Mouse (Mus musculus): ENCODE measurements around the gene Upk1b. TPM values are rescaled to one million over a fixed set of nuclear protein-coding genes. Genes with fewer than 3 reads are reported as not detected.
A peak's percentile ranks its signal among the peaks of the same experiment; 100 is the strongest.
"Not testable (repeated sequence)": the region's sequence is repeated elsewhere in the genome, so short reads cannot be mapped to it uniquely, and the experiment has no call there.

Gene Upk1b
- 1 to 10 TPM in 1 of 2 experiments, under 1 TPM in 1; 0.97 to 1.4 TPM for total RNA-seq (2021)
- long read RNA-seq, experiment 1: 0 reads
- long read RNA-seq, experiment 2, partial matches to known transcripts: 0 of 4 reads
- long read RNA-seq, experiment 2, other reads (novel, unspliced or antisense): 3 of 4 reads

- no peak for DNase-seq (ENCODE audit: low spot score in 2 of 2)
- intact Hi-C loops (cut with DNase I): no loop called here
Measured at GRCm38 (mm10) chr16:38800091-38800490, at the start of gene Upk1b. Gene Upk1b (minus strand): TSS chr16:38800328.

GRCm38 (mm10) chr16:38828649-38829048 is 28.5 kb upstream of the Upk1b start, which contains the start of gene 4930435E12Rik:
Gene 4930435E12Rik (minus strand): TSS chr16:38828749.
- intact Hi-C loops (cut with DNase I): no loop called here
- no peak for DNase-seq (ENCODE audit: low spot score in 2 of 2)

DNA sequence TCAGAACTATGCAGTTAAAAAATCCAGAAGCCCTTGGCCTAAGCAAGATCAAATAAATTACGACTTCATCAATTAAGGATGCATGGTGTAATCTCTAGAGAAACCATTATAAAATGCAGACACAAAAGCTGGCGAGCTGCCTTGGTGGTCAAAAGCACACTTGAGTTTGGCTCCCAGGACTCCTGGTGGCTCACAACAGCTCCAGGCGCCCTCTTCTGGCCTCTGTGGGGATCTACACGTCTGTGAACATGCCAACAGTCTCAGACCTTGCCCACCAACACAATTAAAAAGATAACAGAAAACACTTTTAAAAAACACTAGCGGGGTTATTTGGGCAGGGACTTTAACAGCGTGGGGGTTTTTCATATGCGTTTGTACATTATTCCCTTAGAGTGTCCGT is 12.4 kb upstream of the Upk1b start:
- intact Hi-C loops (cut with DNase I): loop anchor here (10.0 kb wide), 3 partner anchors 68 to 278 kb away; partner anchors contain the start of gene B4galt4
- DNase-seq (ENCODE audit: low spot score in 2 of 2): peak; percentile 77 to 83

- no peak for DNase-seq (ENCODE audit: low spot score in 2 of 2)
- intact Hi-C loops (cut with DNase I): loop anchor here (10.0 kb wide), 3 partner anchors 65 to 275 kb away; partner anchors contain the start of gene B4galt4
Measured at GRCm38 (mm10) chr16:38810196-38810595, 10.1 kb upstream of the Upk1b start.

GRCm38 (mm10) chr16:38807796-38808195 is 7.7 kb upstream of the Upk1b start:
- intact Hi-C loops (cut with DNase I); DNase-seq (ENCODE audit: low spot score in 2 of 2): not testable (repeated sequence)

DNA sequence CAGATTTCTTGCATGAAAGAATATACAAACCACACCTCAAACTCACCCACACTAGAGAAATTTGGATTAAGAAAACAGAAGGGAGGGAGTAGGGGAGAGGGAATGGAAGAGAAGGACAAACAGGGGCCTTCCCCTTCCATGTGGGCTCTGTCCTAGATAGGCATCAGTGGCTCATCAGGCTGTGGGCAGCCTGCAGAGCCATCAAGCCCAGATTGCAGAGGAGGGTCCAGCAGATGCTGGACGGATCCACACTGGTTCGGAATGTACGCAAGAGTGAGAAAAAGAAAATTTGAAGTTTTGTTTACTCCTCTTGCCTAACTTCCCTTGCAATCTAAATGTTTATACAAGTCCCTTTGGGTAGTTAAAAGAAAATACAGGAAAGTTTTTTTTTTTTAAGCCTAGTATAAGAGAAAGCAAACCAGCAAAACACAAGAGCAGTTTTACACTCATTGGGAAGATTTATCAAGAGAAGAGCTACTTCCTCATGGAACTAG is 1.1 kb downstream of the Upk1b start:
- DNase-seq (ENCODE audit: low spot score in 2 of 2): no peak
- intact Hi-C loops (cut with DNase I): no loop called here

- intact Hi-C loops (cut with DNase I): no loop called here
- no peak for DNase-seq (ENCODE audit: low spot score in 2 of 2)
Measured at GRCm38 (mm10) chr16:38793120-38793519, 7.0 kb downstream of the Upk1b start.

DNA sequence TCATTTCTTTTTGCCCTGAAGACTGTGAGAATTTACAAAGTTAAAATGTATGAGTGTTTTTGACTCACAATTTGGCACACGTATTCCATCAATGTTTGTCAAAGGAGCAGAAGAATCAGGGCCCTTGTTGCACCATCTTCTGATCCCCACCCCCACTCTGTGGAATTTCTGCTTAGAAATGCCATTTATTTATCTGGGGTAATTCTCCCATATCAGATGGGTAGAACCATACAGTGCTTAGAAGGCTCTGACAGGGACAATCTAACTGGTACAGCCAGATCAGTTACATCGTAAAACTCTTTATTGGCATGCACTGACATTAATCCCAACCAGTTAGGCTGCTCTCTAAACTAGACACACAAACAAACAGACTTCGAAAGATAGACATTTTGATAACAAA is 10.2 kb downstream of the Upk1b start:
- intact Hi-C loops (cut with DNase I): no loop called here
- DNase-seq (ENCODE audit: low spot score in 2 of 2): no peak

GRCm38 (mm10) chr16:38789016-38789415 is 11.1 kb downstream of the Upk1b start:
- intact Hi-C loops (cut with DNase I): no loop called here
- no peak for DNase-seq (ENCODE audit: low spot score in 2 of 2)

- no peak for DNase-seq (ENCODE audit: low spot score in 2 of 2)
- intact Hi-C loops (cut with DNase I): no loop called here
Measured at GRCm38 (mm10) chr16:38785301-38785700, 14.8 kb downstream of the Upk1b start.

DNA sequence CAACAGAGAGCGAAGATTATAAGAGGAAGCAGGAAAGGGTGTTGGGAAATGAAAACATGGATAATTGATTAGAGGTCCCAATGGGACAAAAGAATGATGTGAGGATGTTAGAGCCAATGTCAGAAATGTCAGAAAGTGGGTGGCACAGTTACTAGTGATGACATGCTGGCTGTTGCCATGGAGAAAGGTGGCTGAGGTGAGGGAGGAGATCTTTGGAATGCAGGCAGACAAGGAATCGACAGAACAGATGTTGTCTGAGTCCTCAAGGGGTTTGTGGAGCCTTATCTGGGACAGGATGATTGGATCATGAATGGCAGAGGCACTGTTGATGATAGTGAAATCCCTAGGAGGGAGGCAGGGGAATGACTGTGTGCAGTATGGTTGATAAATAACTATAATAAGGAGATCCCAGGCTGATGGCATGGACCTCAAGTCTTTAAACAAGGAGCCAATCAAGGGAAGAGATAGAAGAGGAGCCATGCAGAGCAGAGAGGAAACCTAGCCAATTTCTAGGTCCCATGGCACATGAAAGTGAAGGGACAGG is 17.5 kb downstream of the Upk1b start:
- intact Hi-C loops (cut with DNase I): no loop called here
- no peak for DNase-seq (ENCODE audit: low spot score in 2 of 2)

GRCm38 (mm10) chr16:38781946-38782345 is 18.2 kb downstream of the Upk1b start:
- no peak for DNase-seq (ENCODE audit: low spot score in 2 of 2)
- intact Hi-C loops (cut with DNase I): no loop called here

- no peak for DNase-seq (ENCODE audit: low spot score in 2 of 2)
- intact Hi-C loops (cut with DNase I): no loop called here
Measured at GRCm38 (mm10) chr16:38780960-38781572, 19.1 kb downstream of the Upk1b start.

GRCm38 (mm10) chr16:38776342-38776741 is 23.8 kb downstream of the Upk1b start:
- no peak for DNase-seq (ENCODE audit: low spot score in 2 of 2)
- intact Hi-C loops (cut with DNase I): no loop called here

GRCm38 (mm10) chr16:38774964-38775746 is 25.0 kb downstream of the Upk1b start:
- intact Hi-C loops (cut with DNase I): no loop called here
- DNase-seq (ENCODE audit: low spot score in 2 of 2): no peak

DNA sequence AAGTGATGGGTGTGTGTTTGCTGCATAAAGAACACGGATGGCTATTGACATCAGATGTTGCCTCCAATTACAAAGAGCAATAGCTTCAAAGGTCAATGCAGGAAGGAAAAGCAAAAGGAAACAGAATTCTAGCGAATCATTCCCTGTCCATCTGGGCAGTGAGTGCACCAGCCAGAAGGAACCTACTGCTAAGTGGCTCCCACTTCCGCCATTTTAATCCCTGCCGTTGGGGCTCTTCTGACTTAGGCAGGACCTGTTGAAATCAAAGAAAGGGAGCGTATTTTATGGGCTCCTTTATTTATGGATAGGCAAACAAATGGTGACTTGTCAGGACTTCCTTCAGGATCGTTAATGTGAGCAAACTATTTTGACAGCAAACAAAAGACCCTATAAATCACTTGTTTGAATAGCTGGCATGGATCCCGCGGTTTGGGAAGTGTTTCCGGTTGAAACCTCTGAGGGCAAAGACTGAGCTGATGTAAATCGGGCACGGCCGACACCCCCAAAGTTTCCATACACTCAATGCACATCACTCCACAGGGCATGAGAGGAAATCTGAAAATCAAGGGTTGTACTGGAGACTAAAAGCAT is 27.1 kb downstream of the Upk1b start:
- intact Hi-C loops (cut with DNase I): no loop called here
- no peak for DNase-seq (ENCODE audit: low spot score in 2 of 2)

GRCm38 (mm10) chr16:38771145-38771544 is 29.0 kb downstream of the Upk1b start:
- intact Hi-C loops (cut with DNase I): no loop called here
- no peak for DNase-seq (ENCODE audit: low spot score in 2 of 2)

GRCm38 (mm10) chr16:38769529-38769928 is 30.6 kb downstream of the Upk1b start:
- intact Hi-C loops (cut with DNase I): no loop called here
- no peak for DNase-seq (ENCODE audit: low spot score in 2 of 2)

- DNase-seq (ENCODE audit: low spot score in 2 of 2): no peak
- intact Hi-C loops (cut with DNase I): no loop called here
Measured at GRCm38 (mm10) chr16:38768386-38768785, 31.7 kb downstream of the Upk1b start.

- peak; percentile 36 to 52 for DNase-seq (ENCODE audit: low spot score in 2 of 2)
- intact Hi-C loops (cut with DNase I): no loop called here
Measured at GRCm38 (mm10) chr16:38767761-38768160, 32.4 kb downstream of the Upk1b start.

Measured in left cerebral cortex, postnatal 14 days (tissue).